Mouse (Mus musculus): ENCODE measurements around the gene Dedd. TPM values are rescaled to one million over a fixed set of nuclear protein-coding genes. Genes with fewer than 3 reads are reported as not detected.
A peak's percentile ranks its signal among the peaks of the same experiment; 100 is the strongest.

Dedd gene
- total RNA-seq (2021), result 10 to 100 TPM; 26.3 to 27.7 TPM
- long read RNA-seq, experiment 1, transcript Dedd-201 (5 exons, 1,618 nt), result major isoform, 11 of 20 reads
- long read RNA-seq, experiment 1, partial matches to known transcripts, result 0 of 20 reads
- long read RNA-seq, experiment 1, other reads (novel, unspliced or antisense), result 3 of 20 reads
- long read RNA-seq, experiment 2, transcript Dedd-201 (5 exons, 1,618 nt), result major isoform, 18 of 31 reads
- long read RNA-seq, experiment 2, transcript Dedd-204 (6 exons, 2,563 nt), result minor isoform, 8 of 31 reads
- long read RNA-seq, experiment 2, partial matches to known transcripts, result 0 of 31 reads
- long read RNA-seq, experiment 2, other reads (novel, unspliced or antisense), result 3 of 31 reads

DNA sequence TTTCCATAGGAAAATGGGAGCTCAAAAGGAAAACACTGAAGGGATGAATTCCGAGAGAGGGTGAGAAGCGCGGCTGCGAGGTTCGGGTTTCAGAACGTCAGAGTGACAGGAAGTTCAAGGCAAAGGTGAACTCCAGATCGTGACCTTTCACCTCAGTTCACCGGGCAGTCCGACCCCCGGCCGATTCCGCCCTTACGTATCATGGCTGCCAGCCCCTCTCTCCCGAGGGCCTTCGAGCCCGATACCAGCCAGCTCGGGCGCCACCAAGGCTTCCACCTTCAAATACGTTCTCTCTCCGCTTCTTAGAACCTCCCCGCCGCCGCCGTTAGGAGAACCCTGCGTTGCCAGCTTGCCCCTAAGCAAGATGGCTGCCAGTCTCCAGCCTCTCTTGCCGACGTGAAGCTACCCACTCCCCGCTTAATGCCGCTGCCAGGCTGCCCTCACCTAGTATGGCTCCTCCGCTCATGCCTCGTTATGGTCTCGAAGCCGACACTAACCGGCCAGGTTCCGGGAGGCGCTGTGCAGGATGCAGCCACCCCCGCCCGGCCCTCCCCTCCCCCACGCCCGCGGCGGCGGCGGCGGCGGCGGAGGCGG, at the start of gene Dedd:
TSS of gene Dedd (plus strand) at position 307 of the 594 bp plus-strand sequence.
- peak; percentile 91 for DNase-seq
- intact Hi-C loops (cut with DNase I; ENCODE audit: low total_unique reads), result no loop called here

DNA sequence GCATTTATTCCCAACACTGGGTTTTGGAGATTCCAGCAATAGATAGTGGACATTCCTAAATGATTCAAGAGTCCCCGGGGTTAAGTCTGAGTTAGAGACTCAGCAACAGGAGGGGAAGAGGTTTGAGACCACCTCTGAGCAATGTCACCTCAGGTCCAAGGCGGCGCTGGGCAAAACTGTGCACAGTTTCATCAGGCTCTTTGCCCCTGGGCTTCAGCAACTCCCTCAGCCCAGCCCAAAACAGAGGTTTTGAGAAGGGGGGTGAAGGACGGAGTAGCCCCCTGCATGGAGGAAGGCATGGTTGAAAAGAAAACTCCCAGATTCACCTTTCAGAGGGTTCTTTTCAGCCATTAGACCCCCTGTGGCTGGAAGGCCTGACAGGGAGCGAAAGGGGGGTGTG, 49.2 kb upstream of the Dedd start:
- intact Hi-C loops (cut with DNase I; ENCODE audit: low total_unique reads), result no loop called here
- DNase-seq, result no peak

DNA sequence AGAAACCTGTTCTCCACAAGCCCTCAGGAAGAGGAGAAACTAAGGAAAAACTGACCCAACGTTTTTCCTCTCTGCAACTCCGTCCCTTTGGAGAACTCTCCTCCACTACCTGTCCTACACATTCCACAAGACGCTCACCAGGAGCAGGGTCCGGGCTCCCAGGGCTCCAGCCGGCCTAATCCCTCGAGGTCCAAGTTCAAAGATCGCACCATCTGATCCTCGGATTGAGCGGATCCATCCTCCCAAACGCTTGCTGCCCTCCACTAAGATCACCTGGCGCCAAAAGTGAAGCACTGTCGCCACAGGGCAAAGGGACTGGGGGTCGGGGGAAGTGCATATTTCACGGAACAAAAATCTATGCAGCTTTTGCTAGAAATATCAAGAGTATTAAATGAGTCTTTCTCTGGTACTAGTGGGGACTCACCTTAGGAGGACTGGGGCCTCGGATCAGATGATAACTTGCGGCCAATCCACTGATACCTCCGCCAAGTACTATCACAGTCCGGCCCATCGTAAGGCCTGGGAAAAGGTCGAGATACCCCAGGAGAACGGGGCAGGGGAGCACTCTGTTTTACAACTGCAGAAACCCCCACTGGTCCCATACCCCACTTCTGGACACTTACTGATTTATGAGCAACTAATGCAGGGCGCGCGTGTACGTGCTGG, 48.6 kb upstream of the Dedd start:
- no peak for DNase-seq
- intact Hi-C loops (cut with DNase I; ENCODE audit: low total_unique reads), result no loop called here

- DNase-seq, result peak; percentile 88
- intact Hi-C loops (cut with DNase I; ENCODE audit: low total_unique reads), result no loop called here
These were observed 47.9 kb upstream of the Dedd start, which contains the start of gene Ppox for GRCm38 (mm10) chr1:171280916-171281527. Ppox (minus strand) TSS chr1:171281186.

GRCm38 (mm10) chr1:171281528-171281923, 47.4 kb upstream of the Dedd start:
- DNase-seq, result peak; percentile 81
- intact Hi-C loops (cut with DNase I; ENCODE audit: low total_unique reads), result no loop called here

DNA sequence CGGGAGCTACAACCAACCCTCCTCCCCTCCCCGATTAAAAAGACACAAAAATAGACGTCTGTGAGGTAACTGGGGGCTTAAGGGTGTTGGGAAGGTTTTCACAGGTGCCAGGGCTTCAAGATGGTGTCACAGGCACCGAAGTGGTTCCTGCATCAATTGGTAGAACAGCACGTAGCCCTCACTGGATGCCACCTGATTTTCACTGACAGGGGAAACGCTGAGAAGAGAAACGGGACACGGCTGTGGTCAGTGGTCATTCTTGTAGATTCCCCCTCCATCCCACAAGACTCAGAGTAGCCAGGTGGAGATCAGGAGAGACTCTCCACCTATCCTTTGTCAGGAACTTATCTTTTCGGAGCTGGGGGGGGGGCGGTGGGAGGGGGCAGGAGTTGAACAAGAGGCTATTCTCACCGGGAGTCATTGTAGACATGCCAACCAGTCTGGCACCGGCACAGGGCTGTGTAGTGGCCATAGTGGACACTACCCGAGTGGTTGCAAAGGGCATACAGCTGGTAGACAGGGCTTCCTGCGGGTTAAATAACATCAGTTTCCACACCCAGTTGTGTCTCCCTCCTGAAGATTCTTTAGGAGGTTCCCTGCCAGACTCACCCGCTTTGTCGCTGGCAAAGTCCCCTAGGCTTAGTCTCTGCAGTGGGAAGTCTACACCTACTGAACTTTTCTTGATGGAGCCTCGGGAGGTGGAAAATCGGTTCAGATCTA, 46.7 kb upstream of the Dedd start:
- DNase-seq, result no peak
- intact Hi-C loops (cut with DNase I; ENCODE audit: low total_unique reads), result no loop called here

DNA sequence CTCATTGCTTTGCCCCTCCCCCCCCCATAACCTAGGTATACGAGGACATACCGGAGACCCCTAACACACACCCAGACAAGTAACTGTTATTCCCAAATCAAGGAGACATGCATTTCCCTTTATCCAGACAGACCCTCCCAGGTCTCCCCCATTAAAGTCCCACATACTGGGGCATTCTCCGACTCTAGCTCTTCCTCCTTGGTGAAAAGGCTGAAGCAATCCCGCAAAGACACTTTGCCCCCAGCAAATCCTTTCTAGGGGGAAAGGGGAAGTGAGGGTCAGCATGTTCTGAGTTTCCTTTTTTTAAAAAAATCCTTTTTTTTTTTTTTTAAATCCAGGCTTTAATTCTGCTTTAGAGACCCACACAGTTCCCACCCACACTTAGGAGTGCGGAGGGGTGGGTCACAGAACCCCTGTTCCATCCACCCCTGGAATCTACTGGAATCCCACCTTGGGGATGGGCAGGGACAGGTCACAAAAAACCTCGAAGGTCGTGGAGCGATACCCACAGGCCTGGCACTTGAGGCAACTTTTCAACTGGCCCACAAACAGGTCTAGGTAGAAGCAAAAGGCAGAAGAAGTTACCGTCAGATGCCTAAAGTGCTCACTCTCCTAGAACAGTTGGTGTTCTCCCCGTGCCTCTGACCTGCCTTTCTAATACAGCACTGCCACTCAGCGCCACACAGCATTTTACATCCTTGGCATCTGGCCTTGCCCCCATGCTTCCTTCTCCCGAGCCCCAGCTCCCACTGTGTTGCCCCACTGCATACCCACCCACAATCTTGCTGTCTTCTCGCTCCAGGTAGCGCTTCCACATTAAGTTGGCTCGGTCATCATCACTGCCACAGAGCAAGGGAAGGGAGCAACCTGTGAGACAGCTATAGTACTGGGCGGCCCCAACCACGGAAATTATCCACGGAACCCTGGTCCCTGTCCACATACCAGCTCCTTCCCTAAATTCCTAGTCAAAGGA, 45.5 kb upstream of the Dedd start:
- intact Hi-C loops (cut with DNase I; ENCODE audit: low total_unique reads), result no loop called here
- DNase-seq, result no peak

- intact Hi-C loops (cut with DNase I; ENCODE audit: low total_unique reads), result no loop called here
- DNase-seq, result no peak
These were observed 44.5 kb upstream of the Dedd start for GRCm38 (mm10) chr1:171284491-171284890.

DNA sequence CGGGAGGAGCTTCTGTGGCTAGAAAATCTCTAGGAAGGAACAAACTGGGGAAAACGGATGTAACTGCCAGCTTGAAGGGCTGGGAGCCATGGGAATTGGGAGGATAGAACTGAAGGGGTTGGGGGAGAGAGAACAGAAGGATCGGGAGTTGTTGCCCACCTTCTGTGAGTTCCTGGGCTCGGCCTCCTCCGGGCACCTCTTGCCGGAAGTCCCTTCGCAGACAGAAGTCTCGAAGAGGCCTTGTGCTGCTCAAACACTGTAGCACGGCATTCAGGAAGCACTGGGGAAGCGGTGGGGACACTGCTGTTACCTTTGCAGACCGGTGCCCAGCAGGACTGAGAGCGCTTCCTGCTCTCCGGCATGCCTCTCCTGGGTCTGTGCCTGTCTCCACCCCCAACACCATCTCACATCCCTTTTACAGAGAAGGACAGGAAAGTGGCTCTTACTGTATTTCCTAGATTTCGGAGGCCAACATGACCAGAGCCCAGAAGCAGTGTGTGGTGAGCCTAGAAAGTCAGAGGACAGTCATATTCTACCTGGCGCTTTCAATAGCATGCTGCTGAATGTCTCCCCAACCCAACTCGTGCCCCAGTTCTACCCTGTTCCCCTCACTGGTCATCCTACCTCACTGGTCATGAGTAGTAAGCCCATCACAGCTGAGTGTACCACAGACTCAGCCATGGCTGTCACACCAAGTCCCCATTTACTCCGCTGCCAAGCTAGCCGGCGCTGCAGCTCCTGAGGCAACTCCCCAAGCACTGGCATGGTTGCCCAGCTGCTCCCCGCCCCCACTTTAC, 43.7 kb upstream of the Dedd start:
- intact Hi-C loops (cut with DNase I; ENCODE audit: low total_unique reads), result no loop called here
- DNase-seq, result no peak

DNA sequence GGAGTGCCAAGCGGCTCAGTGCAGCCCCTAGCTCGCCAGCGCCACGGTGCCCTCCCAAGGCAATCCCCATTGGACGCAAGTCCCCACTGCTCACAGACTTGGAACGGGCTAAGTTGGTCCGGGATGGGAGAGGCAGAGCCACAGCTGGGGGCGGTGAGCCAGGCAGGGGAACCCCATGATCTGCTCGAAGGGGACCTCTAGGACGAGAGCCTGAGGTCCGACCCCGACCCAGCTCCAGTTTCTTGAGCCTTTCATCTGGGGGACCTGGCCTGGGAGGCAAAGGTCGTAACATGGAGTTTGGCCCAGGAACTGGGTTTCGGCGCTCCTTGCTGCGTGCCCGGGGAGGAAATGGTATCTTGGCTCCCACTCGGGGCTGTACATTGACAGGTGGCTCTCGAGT, 42.4 kb upstream of the Dedd start:
- no peak for DNase-seq
- intact Hi-C loops (cut with DNase I; ENCODE audit: low total_unique reads), result no loop called here

DNA sequence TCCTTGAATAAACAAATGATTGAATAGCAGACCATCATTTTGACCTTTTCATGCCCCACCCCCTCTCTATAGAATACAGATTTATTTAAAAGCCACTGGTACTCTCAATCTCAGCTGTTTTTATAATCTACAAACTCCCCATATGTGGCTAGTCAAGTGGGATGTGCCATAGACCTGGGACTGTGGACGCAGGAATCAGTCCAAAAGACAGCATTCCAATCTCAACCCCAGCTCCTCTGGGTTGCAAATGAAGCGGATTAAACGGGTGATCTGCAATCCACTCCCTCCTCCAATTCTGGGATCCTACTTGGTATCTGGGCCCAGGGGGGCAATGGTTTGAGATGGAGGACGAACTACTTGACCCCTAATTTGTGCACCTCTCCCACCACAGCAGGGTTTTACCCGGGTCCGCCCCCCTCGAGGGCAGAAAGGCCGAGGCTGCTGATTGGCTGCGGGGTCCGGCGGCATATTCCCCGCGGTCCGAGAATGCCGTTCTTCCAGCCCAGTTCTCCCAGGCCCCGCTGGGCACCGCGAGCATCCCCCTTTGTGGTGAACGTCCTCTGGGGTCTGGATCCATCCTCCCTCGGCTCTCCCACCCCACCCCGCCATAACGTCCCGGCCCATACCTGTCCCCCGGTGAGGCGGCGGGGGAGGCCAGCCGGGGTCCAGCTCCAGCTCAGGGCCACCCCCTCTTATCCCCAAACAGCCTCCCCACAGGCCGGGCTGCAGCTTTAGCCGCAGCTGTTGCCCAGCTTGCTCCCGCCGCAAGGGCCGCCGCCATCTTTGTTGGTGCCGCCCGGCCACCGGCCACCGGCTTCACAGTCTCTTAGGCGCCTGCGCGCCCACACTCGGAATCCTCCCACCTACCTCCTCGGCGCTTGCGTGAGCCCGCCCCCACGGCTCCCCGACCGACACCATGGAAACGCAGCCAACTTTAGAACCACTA, 41.5 kb upstream of the Dedd start, which contains the start of gene Usp21:
TSS of gene Usp21 (minus strand) at position 856 of the 946 bp plus-strand sequence.
- intact Hi-C loops (cut with DNase I; ENCODE audit: low total_unique reads), result no loop called here
- peak; percentile 96 for DNase-seq

DNA sequence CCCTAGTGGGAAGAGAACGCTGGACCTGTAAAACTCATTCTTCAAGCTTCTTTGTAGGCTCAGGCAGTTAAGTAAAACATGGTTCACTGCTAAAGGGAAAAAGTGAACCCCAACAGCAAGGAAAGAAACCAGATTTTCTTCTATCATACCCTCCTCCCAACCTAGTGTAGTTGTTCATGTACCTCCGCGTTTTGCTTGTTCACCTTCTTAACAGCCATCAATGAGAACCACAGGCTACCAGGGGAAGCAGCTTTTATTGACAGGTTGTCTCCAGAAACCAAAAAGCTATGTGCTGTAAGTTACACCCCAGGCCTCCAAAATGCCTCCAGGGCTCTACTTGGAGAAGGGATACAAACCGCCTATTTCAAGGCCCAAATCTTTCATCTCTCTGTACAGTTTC, 40.6 kb upstream of the Dedd start:
- DNase-seq, result no peak
- intact Hi-C loops (cut with DNase I; ENCODE audit: low total_unique reads), result no loop called here

GRCm38 (mm10) chr1:171293351-171293750, 35.6 kb upstream of the Dedd start:
- DNase-seq, result no peak
- intact Hi-C loops (cut with DNase I; ENCODE audit: low total_unique reads), result no loop called here

DNA sequence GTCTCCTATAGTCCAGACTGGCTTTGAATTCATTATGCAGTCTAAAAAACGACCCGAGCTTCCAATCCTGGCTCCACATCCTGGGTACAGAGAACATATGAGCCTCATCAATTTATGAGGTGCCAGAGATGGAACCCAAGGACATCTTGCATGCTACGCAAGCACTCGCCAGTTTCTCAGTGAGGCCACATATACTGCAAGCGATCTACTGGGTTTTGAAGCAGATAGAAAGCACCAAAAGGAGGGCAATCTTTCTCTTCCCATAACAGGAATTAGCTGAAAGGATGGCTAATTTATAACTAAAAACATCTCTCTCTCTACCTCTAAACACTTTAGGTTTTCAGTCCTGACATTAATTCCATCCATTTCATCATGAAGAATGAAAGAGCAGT, 35.0 kb upstream of the Dedd start:
- no peak for DNase-seq
- intact Hi-C loops (cut with DNase I; ENCODE audit: low total_unique reads), result no loop called here

DNA sequence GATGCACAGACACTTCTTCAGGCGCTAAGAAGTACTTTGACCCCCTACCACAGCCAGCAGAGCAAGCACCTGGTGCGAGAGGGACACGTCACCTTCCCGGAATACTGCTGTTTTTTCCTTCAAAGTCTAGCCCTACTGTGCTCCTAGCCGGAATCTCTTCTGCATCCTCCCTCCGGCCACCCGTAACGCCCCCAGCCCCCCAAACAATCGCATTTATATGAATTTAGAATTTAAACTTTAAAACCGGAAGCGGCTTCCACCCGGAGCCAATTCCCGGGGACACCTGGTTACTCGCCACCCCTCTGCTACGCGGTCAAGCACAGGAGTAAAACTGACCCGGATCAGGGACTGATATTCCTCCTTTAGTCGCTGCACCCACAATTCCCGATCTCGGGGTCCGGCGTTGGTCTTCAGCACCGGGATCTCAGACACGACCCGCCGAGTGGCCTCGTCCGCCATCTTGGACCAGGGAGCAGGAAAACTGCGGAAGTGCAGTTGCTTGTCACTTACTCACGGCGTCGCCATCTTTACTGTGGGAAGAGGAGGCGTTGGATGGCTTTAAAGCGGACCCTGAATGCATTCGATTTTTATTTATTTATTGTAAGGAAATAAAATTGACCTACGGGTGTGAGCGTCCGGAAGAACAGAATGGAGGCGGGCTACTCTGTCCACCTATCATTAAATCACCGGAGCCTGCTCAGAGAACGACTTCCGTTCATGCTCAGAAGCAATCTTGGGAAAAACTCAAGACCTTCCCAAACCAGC, 34.5 kb upstream of the Dedd start, which contains the start of gene Ufc1:
TSS of gene Ufc1 (minus strand) at position 727 of the 765 bp plus-strand sequence.
- DNase-seq, result peak; percentile 81
- intact Hi-C loops (cut with DNase I; ENCODE audit: low total_unique reads), result no loop called here

- intact Hi-C loops (cut with DNase I; ENCODE audit: low total_unique reads), result no loop called here
- DNase-seq, result no peak
These were observed 33.9 kb upstream of the Dedd start for GRCm38 (mm10) chr1:171295063-171295402.

Measured in gastrocnemius, postnatal 14 days (tissue).